Mouse (Mus musculus) cortical plate, adult 2 months (tissue): ENCODE data around the gene Bcl9. TPM values are rescaled to one million over a fixed set of nuclear protein-coding genes. Genes with fewer than 3 reads are reported as not detected.

Experiments
- H3K27ac ChIP-seq: fragments of 200-500 bp; 2 replicates; pipeline ENCODE4 v1.5.1; 2012; ENCODE audit warnings: low read length, control low read depth, inconsistent platforms; ENCODE audit not compliant: insufficient read depth
- H3K4me1 ChIP-seq: fragments of 200-500 bp; 2 replicates; pipeline ENCODE4 v1.6.1; 2011; ENCODE audit warnings: low read length; ENCODE audit not compliant: control insufficient read depth, insufficient read depth
- H3K4me3 ChIP-seq: fragments of 200-500 bp; 2 replicates; pipeline ENCODE4 v1.5.1; 2011; ENCODE audit warnings: mild to moderate bottlenecking, low read length, control low read depth; ENCODE audit not compliant: insufficient read depth
- CTCF ChIP-seq: fragments of 200-500 bp; IDR thresholded peaks from 2 replicates; pipeline ENCODE4 v1.5.1; 2011; ENCODE audit warnings: mild to moderate bottlenecking, control low read depth, low read length; ENCODE audit not compliant: insufficient read depth; ENCODE audit errors: extremely low read depth
- POLR2A ChIP-seq: fragments of 200-500 bp; IDR thresholded peaks from 2 replicates; pipeline ENCODE4 v1.6.1; 2011; ENCODE audit warnings: mild to moderate bottlenecking, low read length, control low read depth; ENCODE audit not compliant: insufficient read depth; ENCODE audit errors: extremely low read depth
- polyA plus RNA-seq: library from polyadenylated mRNA; depleted of rRNA; stranded (reverse); fragments of >200 nt; gene quantifications from 2 replicates; pipeline ENCODE4 v1.2.3, GENCODE M21; 2012

The Bcl9 gene
- polyA plus RNA-seq, 1 experiment: 18.7 TPM

- TF ChIP-seq CTCF (no peak), POLR2A (no peak)
- H3K4me1 ChIP-seq: peaks cover 5% of the 10 kb centered on the region
- H3K27ac ChIP-seq: no peak overlapping the region
- H3K4me3 ChIP-seq: no peak overlapping the region
Observed at GRCm38 (mm10) chr3:97298856-97299465, 1.2 kb upstream of the Bcl9 start.

GRCm38 (mm10) chr3:97296941-97297552, 670 bp downstream of the Bcl9 start:
- TF ChIP-seq CTCF: no peak
- TF ChIP-seq POLR2A: peak; percentile 45; the same call in 1 of the 2 replicates
- Histone ChIP-seq H3K27ac (no peak overlapping the region), H3K4me1 (peaks cover 8% of the 10 kb centered on the region), H3K4me3 (peak overlapping the region; percentile 45)

- H3K4me1 ChIP-seq: peaks cover 8% of the 10 kb centered on the region
Observed at GRCm38 (mm10) chr3:97294334-97294733, 3.4 kb downstream of the Bcl9 start.

GRCm38 (mm10) chr3:97284878-97285277, 12.8 kb downstream of the Bcl9 start:
- TF ChIP-seq CTCF: no peak
- no peak for TF ChIP-seq POLR2A
- Histone ChIP-seq H3K4me3 (no peak overlapping the region), H3K27ac (no peak overlapping the region), H3K4me1 (no peaks in the 10 kb centered on the region; the same call in 1 of the 2 replicates)

More at GRCm38 (mm10) chr3:97294334-97294733, 3.4 kb downstream of the Bcl9 start:
- no peak overlapping the region for H3K27ac ChIP-seq
- no peak overlapping the region for H3K4me3 ChIP-seq
- TF ChIP-seq CTCF (no peak), POLR2A (no peak)

- H3K4me3 ChIP-seq: no peak overlapping the region
Observed at GRCm38 (mm10) chr3:97284056-97284455, 13.7 kb downstream of the Bcl9 start.

GRCm38 (mm10) chr3:97281426-97281825, 16.3 kb downstream of the Bcl9 start:
- no peak overlapping the region for H3K27ac ChIP-seq
- no peak for TF ChIP-seq CTCF
- TF ChIP-seq POLR2A: no peak
- H3K4me3 ChIP-seq: no peak overlapping the region
- H3K4me1 ChIP-seq: no peaks in the 10 kb centered on the region; the same call in 1 of the 2 replicates

More at GRCm38 (mm10) chr3:97284056-97284455, 13.7 kb downstream of the Bcl9 start:
- Histone ChIP-seq H3K27ac (no peak overlapping the region), H3K4me1 (no peaks in the 10 kb centered on the region; the same call in 1 of the 2 replicates)
- no peak for TF ChIP-seq POLR2A
- TF ChIP-seq CTCF: no peak

- Histone ChIP-seq H3K4me3 (no peak overlapping the region), H3K27ac (no peak overlapping the region), H3K4me1 (no peaks in the 10 kb centered on the region; the same call in 1 of the 2 replicates)
- TF ChIP-seq CTCF (no peak), POLR2A (no peak)
Observed at GRCm38 (mm10) chr3:97275708-97276107, 22.0 kb downstream of the Bcl9 start.

GRCm38 (mm10) chr3:97274516-97275230, 23.0 kb downstream of the Bcl9 start:
- Histone ChIP-seq H3K27ac (no peak overlapping the region), H3K4me1 (peaks cover 3% of the 10 kb centered on the region), H3K4me3 (no peak overlapping the region)
- TF ChIP-seq CTCF (no peak), POLR2A (no peak)

- TF ChIP-seq CTCF (no peak), POLR2A (no peak)
Observed at GRCm38 (mm10) chr3:97273876-97274275, 23.8 kb downstream of the Bcl9 start.

More at GRCm38 (mm10) chr3:97273876-97274275, 23.8 kb downstream of the Bcl9 start:
- Histone ChIP-seq H3K27ac (no peak overlapping the region), H3K4me1 (peaks cover 7% of the 10 kb centered on the region), H3K4me3 (no peak overlapping the region)
